Mouse (Mus musculus) gonadal fat pad, adult 2 months (tissue): Measurements from ENCODE around the gene Hsd17b13. TPM values are rescaled to one million over a fixed set of nuclear protein-coding genes. Genes with fewer than 3 reads are reported as not detected.

Experiments
- DNase-seq: peaks from one replicate; pipeline ENCODE4 v3.0.0-alpha.2; 2012; ENCODE audit warnings: low read depth
- polyA plus RNA-seq: library from polyadenylated mRNA; depleted of rRNA; stranded (reverse); fragments of >200 nt; gene quantifications from 2 replicates; pipeline ENCODE4 v1.2.3, GENCODE M21; 2012; rRNA removed

The Hsd17b13 gene
- polyA plus RNA-seq, 1 experiment: 0.08 TPM

DNA sequence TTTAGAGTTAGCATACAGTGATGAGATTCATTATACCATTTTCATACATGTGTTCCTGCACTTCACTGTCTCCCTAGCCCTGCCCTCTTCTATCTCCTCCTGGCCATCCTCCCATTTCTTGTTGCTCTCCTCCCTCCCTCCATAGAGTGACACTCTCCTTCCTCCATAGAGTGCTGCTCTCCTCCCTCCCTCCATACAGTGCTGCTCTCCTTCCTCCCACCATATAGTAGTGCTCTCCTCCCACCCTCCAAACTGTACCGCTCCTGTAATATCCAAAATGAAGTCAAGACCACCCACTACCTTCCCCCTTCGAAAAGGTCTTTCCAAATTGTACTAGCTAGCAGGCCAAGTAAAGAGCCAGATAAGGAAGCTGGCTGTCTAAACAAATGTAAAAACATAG is 53.5 kb downstream of the Hsd17b13 start:
- DNase-seq: no peak

DNA sequence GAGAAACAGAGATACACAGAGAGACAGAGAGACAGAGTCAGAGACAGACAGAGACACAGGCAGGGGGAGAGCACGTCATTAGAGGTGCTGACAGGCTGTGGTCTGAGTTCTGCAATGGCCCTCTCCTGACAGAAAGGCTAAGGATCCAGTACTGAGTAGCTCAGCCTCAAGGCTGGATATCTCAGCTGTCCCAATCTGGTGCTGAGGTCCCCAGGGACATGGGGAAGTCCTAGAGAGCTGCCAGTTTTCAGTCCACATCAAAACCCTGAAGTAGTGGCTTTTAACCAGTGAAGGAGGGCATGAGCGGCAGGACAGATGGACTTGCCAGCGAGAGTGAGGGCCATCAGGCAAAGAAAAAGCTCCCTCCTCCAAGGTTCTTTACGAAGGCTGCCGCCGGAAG is 54.1 kb downstream of the Hsd17b13 start:
- DNase-seq: no peak

DNA sequence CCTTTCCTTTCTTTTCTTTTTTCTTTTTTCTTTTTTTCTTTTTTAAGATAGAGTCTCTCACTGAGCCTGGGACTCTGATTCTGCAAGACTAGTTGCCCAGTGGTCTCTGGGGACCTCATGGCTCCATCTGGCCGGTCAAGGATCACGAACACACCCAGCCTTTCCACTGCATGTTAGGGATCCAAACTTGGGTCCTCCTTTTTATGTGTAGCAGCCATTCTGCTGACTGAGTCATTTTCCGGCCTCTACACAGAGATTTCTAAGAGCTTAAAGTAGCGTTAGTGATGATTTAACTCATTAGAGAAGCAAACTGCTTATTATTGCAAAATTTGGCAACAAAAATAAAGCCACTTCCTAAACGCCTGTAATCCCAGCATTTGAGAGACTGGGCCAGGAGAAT is 54.8 kb downstream of the Hsd17b13 start:
- no peak for DNase-seq

DNA sequence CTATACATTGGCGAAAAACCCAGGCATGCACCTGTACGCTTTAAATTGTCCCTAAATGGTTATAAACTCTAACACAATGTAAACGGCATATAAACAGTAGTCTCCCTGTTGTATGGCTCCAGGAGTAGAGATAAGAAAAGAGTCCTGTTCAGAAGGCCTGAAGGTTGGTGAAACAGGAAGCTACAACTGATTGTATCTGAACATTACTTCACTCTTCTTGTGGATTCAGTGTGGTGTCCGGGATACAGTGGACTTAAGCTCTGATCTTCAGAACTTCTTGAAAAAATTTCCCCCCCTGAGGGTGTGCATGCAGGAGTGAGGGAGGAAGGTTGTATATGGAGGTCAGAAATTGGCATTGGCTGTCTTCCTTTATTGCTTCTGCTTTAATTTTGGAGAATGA is 57.7 kb downstream of the Hsd17b13 start:
- DNase-seq: no peak

- DNase-seq: no peak
These were observed 59.0 kb downstream of the Hsd17b13 start for GRCm38 (mm10) chr5:103918233-103918632.

DNA sequence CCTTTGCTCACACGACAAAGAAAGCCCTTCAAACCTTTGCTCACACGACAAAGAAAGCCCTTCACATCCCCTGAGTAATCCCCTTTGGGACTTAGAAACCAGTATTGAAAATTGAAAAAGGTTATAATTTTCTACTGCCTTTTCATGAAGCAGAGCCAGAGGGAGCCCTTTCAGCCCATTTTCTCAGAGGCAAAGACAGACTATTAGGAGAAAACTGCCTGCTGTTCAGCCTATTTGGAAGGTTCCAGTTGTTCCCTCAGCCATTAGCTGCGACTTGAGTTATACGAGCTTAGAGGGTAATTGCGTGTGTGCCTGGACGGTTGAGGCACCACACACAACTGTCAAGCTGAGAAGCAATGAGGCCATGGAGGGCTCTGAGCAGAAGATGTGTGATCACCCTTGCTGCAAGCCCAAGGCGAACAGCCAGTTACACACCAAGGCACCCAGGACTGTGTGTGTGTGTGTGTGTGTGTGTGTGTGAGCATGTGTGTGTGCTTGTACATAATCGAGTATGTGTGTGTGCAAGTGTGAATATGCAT is 59.8 kb downstream of the Hsd17b13 start:
- DNase-seq: no peak

- no peak for DNase-seq
These were observed 60.4 kb downstream of the Hsd17b13 start for GRCm38 (mm10) chr5:103916595-103917356.

DNA sequence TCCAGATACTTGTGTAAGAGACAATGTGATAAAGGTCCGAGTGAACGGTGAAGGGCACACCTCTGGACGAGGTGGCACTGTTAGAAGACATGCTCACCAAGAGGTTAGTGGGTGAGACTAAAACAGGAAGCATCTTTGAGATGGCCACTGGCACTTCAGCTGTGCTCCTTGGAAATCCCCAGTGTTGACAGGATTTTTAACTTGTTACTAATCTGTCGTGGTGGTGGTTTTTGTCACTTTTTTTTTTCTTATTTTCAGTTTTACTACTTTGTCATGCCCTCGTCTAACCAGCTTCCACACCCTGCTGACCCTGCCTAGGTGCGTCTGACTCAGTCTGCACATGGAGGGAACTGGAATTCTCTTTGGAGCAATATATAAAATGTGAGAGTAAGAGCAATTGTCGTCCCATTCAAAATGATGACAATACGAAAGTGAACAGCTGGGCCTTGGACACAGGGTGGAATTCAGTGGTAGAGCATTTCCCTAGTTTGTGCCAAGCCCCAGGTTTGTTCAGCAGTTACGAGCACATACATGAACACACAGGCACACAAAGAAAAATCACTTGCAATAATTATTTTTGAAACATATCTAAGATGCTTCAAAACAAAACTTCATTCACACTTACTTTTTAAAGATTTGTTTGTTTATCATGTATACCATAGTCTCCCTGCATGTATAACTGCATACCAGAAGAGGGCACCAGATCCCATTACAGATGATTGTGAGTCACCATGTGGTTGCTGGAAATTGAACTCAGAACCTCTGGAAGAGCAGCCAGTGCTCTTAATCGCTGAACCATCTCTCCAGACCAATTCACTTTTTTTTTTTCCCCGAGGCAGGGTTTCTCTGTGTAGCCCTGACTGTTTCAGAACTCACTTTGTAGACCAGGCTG is 62.6 kb downstream of the Hsd17b13 start:
- DNase-seq: no peak

DNA sequence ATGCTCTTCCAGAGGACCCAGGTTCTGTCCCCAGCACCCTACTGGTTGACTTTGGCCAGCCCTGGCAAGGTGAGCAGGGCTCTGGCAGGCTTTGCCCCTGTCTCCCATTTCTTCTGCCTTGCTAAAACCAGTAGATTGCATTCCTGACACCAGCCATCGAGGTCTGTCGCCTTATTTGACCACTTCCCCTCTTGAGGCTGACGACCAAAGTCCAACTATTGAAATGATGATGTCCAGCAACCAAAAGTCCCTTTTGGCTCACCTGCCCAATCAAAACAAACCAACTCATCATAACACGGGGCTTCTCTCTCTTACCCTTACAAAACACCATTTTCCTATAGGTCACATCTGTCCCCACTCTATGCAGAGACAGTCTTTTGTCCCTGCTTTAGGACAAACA is 64.1 kb downstream of the Hsd17b13 start:
- no peak for DNase-seq

- DNase-seq: no peak
These were observed 65.7 kb downstream of the Hsd17b13 start for GRCm38 (mm10) chr5:103911555-103911954.

DNA sequence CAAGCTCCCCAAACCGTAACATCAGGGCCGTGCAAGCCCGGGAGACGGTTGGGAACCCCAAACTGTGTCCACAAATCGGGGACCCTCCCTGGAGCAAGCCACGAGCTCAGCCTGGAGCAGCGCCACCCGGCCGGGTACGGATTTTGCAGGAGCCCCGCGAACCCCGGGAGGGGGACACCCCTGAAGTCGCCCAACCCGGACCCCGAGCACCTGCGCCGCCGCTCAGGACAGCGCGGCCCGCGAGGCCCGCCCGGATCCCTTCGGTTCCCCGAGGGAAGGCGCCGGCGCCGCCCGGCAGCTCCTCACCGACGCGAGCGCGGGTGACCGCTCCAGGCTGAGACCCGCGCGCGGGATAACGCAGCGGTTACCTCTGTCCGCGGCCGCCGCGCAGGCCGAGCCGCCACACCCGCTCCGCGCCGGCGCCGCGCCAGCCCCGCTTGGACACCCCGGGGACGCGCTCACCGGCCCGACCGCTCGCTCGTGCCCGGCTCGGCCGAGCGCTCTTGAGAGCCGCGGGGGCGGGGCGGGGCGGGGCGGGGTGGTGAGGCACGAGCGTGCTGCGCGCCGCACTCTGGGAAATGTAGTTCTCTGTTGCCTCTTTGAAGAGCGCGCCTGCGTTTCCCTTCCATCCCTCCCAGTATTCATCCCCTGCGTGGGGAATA is 66.3 kb downstream of the Hsd17b13 start, which contains the start of gene Klhl8:
Gene Klhl8 (minus strand): TSS at position 512 of the 662 bp plus-strand sequence.
- DNase-seq: no peak

- no peak for DNase-seq
These were observed 67.1 kb downstream of the Hsd17b13 start for GRCm38 (mm10) chr5:103910156-103910555.

DNA sequence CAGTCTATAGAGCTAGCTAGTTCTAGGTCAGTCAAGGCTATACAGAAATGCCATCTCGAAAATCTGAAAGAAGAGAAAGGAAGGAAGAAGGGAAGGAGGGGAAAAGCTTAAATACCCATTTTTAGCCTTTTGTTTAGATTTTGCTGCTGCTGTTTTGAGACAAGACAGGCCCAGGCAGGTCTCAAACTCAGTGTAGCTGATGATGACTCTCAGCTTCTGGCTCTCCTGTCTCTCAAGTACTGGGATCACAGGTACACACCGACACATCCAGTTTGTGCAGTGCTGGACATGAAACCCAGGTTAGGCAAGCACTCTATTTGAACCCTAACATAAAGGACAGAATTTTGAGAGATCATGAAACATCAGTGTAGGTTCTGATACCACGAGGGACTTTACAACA is 67.7 kb downstream of the Hsd17b13 start:
- no peak for DNase-seq

DNA sequence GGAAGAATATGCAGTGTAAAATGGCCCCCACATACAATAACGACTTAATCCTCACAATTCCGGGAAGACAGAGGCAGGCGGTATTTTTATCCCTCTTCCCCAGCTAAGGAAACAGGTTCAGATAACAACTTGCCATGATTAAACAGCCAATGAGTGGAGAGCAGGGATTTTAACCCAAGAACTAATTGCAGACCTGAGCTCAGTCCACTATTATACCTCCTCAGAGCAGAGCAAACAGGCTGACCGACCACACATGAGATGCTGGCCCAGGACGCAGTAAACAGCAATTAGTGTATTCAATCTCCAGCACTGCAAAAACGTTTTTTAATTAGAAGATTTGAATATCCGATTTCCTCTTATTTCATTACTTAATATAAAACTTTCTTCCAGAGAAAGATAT is 68.4 kb downstream of the Hsd17b13 start:
- DNase-seq: no peak

DNA sequence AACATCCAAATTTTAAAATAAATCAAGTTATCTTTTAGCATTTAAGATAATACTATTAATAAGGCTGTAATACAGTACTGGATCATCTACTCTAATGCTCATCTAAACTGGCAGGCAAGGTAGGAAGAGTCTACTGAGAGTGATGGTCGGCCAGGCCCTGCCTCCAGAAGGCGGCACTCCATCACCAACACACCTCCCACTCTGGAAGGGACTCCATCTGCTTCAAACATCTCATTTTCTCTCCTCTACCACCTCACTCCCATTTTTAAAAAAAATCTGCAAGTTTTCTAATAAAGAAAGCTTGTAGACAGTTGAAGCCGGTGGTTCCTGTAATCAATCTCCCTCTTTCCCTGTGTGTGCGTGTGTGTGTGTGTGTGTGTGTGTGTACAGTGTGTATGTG is 69.4 kb downstream of the Hsd17b13 start:
- DNase-seq: no peak

DNA sequence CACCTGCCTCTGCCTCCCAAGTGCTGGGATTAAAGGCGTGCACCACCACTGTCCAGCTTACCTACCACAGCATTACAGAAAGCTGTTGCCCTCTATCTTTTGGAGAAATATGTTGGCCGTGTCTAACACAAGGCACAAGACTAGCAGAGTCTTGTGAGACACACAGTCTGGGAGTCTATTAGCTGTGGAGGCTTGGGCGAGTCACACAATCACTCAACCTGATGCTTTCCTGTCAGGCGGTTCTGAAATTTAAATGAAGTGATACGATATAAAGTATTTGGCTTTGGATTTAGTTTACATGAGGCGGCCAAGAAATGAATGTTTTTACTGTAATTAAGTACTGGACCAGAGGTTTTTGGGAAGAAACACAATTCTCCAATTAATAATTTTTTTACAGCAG is 71.0 kb downstream of the Hsd17b13 start:
- no peak for DNase-seq

Other genes with a start within 250 kb of the Hsd17b13 start
- gene Klhl8, start 66.2 kb downstream of the Hsd17b13 start, polyA plus RNA-seq: 9.3 and 9.8 TPM in 2 replicates
- gene Hsd17b11, start 44.5 kb upstream of the Hsd17b13 start, polyA plus RNA-seq: 36.0 and 37.0 TPM in 2 replicates
- 59.8 and 70.6 TPM in 2 replicates for gene Nudt9, start 68.9 kb upstream of the Hsd17b13 start, polyA plus RNA-seq
- not detected in 2 replicates for gene Gm17660, start 100.2 kb upstream of the Hsd17b13 start, polyA plus RNA-seq
- gene Sparcl1, start 136.3 kb upstream of the Hsd17b13 start, polyA plus RNA-seq: 125 and 148 TPM in 2 replicates
- gene Dspp, start 193.3 kb upstream of the Hsd17b13 start, polyA plus RNA-seq: not detected in 2 replicates
- gene Dmp1, start 225.2 kb upstream of the Hsd17b13 start, polyA plus RNA-seq: 0.08 TPM in 1 of 2 replicates, not detected in the other